Mouse (Mus musculus): ENCODE measurements at regions not wholly inside any gene's neighbourhood (a gene's known extent, or its start where the extent isn't known, plus 50 kb on each side); places are given as distances from the start of the nearest gene placed in this dataset.
"Not testable (repeated sequence)": the region's sequence is repeated elsewhere in the genome, so short reads cannot be mapped to it uniquely, and the experiment has no call there.

- no peak for ATAC-seq
These were observed 136.0 kb upstream of the Mad2l1 start for GRCm38 (mm10) chr6:66399091-66399755.

GRCm38 (mm10) chr6:66401468-66401867, 133.7 kb upstream of the Mad2l1 start:
- no peak for ATAC-seq

- no peak for ATAC-seq
These were observed 133.2 kb upstream of the Mad2l1 start for GRCm38 (mm10) chr6:66401868-66402440.

- no peak for ATAC-seq
These were observed 120.4 kb upstream of the Mad2l1 start for GRCm38 (mm10) chr6:66414822-66415221.

GRCm38 (mm10) chr6:66419452-66420041, 115.6 kb upstream of the Mad2l1 start:
- ATAC-seq, result no peak

- ATAC-seq, result no peak
These were observed 106.8 kb upstream of the Mad2l1 start for GRCm38 (mm10) chr6:66428370-66428769.

- ATAC-seq, result not testable (repeated sequence)
These were observed 84.8 kb upstream of the Mad2l1 start for GRCm38 (mm10) chr6:66450408-66450807.

- no peak for ATAC-seq
These were observed 77.0 kb upstream of the Mad2l1 start for GRCm38 (mm10) chr6:66458172-66458571.

GRCm38 (mm10) chr6:66464540-66464939, 70.7 kb upstream of the Mad2l1 start:
- ATAC-seq, result no peak

GRCm38 (mm10) chr6:66465137-66465853, 69.9 kb upstream of the Mad2l1 start:
- ATAC-seq, result no peak

GRCm38 (mm10) chr6:66466757-66467156, 68.4 kb upstream of the Mad2l1 start:
- no peak for ATAC-seq

GRCm38 (mm10) chr6:66470627-66471249, 64.5 kb upstream of the Mad2l1 start:
- ATAC-seq, result no peak

GRCm38 (mm10) chr6:66471786-66472185, 63.4 kb upstream of the Mad2l1 start:
- no peak for ATAC-seq

GRCm38 (mm10) chr6:66472697-66473096, 62.5 kb upstream of the Mad2l1 start:
- peak; percentile 30 for ATAC-seq

GRCm38 (mm10) chr6:66477575-66477974, 57.6 kb upstream of the Mad2l1 start:
- no peak for ATAC-seq

- ATAC-seq, result no peak
These were observed 56.7 kb upstream of the Mad2l1 start for GRCm38 (mm10) chr6:66478326-66478964.

GRCm38 (mm10) chr6:66479576-66479975, 55.6 kb upstream of the Mad2l1 start:
- no peak for ATAC-seq

GRCm38 (mm10) chr6:66480207-66480606, 55.0 kb upstream of the Mad2l1 start:
- ATAC-seq, result peak; percentile 65

GRCm38 (mm10) chr6:66482797-66483196, 52.4 kb upstream of the Mad2l1 start:
- no peak for ATAC-seq
